Mouse (Mus musculus) liver, adult 2 months (tissue): ENCODE results near the gene Wnt5b.

Experiments used
- CTCF ChIP-seq: fragments of 200-500 bp; IDR thresholded peaks from 2 replicates; pipeline ENCODE4 v1.5.1; 2011; ENCODE audit warnings: low read depth, low read length, control low read depth
- POLR2A ChIP-seq: fragments of 200-500 bp; IDR thresholded peaks from 2 replicates; pipeline ENCODE4 v1.6.1; 2011; ENCODE audit warnings: low read length, control low read depth; ENCODE audit not compliant: insufficient read depth; ENCODE audit errors: extremely low read depth

- TF ChIP-seq CTCF (peak; percentile 62), POLR2A (no peak)
These were observed 113.6 kb downstream of the Wnt5b start for GRCm38 (mm10) chr6:119430508-119430907.
